Mouse (Mus musculus) left cerebral cortex, postnatal 25 days (tissue): ENCODE measurements around the gene Zfp788. TPM values are rescaled to one million over a fixed set of nuclear protein-coding genes. Genes with fewer than 3 reads are reported as not detected.
"Not testable (repeated sequence)": the region's sequence is repeated elsewhere in the genome, so short reads cannot be mapped to it uniquely, and the experiment has no call there.

Experiments used
- DNase-seq, 2 experiments: peaks; one replicate each; pipeline ENCODE4 v3.0.0; 2022; ENCODE audit warnings: low spot score in 2 of 2, mixed read lengths in 1 of 2
- intact Hi-C: fragments of 180-260 bp; cut with DNase I; formaldehyde crosslinking; loops from one replicate; pipeline ENCODE4 v1.15.1; 2025
- total RNA-seq, 2 experiments: library from RNA; stranded (reverse); gene quantifications; 2 replicates each; pipeline ENCODE4 v1.2.3; 2021

Gene Zfp788
- 10 to 100 TPM; 36.4 to 38.1 TPM for total RNA-seq

DNA sequence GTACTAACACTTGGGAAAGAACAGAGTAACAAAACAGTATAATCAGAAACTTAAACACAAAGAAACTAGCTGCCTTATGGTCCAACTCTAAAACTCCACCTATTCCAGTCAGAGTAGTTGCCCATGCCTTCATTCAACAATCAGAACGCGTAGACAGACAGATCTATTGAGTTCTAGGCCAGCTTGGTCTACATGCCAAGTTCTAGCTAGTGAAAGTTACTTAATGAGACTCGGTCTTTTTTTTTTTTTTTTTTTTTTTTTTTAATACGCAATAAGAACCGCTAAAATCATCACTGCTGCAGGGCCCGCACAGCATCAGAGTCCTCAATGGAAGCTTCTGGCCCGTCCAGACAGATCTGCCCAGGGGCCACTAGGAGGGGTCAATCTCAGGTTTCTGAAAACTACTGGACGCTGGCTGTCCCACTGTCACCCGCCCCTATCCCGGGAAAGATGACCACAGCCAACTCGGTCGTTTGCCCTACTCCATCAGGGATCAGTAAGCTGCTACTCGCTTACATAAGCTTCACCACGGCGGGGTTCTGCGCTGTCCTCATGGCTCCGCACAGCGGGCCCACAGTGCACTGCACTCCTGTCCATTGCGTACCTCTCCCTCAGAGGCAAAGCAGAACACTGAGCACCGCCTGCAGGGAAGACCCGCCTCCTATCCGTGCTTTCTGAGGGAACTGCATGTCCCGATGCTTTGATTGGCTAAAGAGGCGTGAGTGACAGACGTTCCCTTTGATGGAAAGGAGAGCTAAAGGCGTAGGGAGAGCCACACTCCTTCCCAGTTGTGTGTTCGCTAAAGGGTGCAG is at the start of gene Zfp788:
TSS of gene Zfp788 (plus strand) at position 795 of the 812 bp plus-strand sequence.
- peak; percentile 94 to 99 for DNase-seq
- intact Hi-C loops: loop anchor here (2.0 to 10.0 kb wide), 3 partner anchors 34 to 238 kb away; partner anchors contain the start of genes 2610021A01Rik, AI987944, AW146154 and Gm20449

DNA sequence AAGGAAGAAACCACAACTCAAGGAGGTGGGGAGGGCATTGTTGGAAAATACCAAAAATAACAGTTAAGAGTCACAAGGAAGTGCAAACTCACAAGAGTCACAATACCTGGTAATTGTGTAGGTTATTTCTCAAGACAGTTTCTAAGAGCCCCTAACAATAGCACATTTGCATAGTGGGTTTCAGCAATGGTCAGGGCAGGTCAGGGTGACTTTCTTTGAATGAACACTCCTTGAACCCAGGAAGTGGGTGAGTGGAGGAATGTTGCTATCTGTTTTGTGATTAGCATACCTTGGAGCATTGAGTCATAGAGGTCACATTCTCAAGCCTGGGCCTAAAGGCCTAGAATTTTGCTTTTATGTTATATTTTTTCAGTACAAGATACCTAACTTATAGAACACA is 45.2 kb upstream of the Zfp788 start:
- DNase-seq, intact Hi-C loops: not testable (repeated sequence)

DNA sequence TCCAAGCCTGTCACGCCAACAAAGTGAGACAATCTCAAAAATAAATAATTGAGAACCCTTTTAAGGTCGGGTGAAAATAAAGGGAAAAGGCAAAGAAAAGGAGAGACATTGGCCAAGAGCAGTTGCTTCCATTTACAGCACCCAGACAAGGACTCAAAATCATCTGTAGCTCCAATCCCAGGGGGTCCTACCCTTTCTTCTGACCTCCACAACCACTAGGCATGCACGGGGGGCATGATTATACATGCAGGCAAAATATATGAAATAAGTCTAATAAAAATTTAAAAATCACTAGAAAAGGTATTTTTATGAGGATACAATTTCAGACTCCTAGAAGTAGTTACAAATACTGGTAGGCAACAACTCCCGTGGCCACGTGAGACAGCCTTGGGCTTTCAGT is 34.4 kb upstream of the Zfp788 start:
- intact Hi-C loops: loop anchor here (2.0 to 5.0 kb wide), 2 partner anchors 34 to 206 kb away; partner anchors contain the start of genes AI987944 and Zfp788

GRCm38 (mm10) chr7:41599034-41599813 is 33.8 kb upstream of the Zfp788 start, which contains the start of gene 2610021A01Rik:
TSS of gene 2610021A01Rik (plus strand) at chr7:41599230.
- DNase-seq: peak; percentile 94 to 97
- intact Hi-C loops: loop anchor here (2.0 to 5.0 kb wide), 2 partner anchors 34 to 207 kb away; partner anchors contain the start of genes AI987944 and Zfp788

More for the DNA sequence above, 34.4 kb upstream of the Zfp788 start:
- DNase-seq: no peak

- intact Hi-C loops: loop anchor here (2.0 to 5.0 kb wide), 2 partner anchors 33 to 208 kb away; partner anchors contain the start of genes AI987944 and Zfp788
- DNase-seq: peak in 1 of 2 experiments; percentile 11
These were observed 33.0 kb upstream of the Zfp788 start for GRCm38 (mm10) chr7:41599932-41600548.

- DNase-seq: no peak
- intact Hi-C loops: no loop called here
These were observed 21.3 kb upstream of the Zfp788 start for GRCm38 (mm10) chr7:41611654-41612053.

- DNase-seq, intact Hi-C loops: not testable (repeated sequence)
These were observed 16.8 kb upstream of the Zfp788 start for GRCm38 (mm10) chr7:41616241-41616640.

- intact Hi-C loops: loop anchor here (2.0 to 10.0 kb wide), 3 partner anchors 35 to 239 kb away; partner anchors contain the start of genes 2610021A01Rik, AI987944, AW146154 and Gm20449
- DNase-seq: peak; percentile 95 to 98
These were observed 400 bp downstream of the Zfp788 start for GRCm38 (mm10) chr7:41633221-41633984.

GRCm38 (mm10) chr7:41674326-41674725 is 41.3 kb downstream of the Zfp788 start:
- intact Hi-C loops, DNase-seq: not testable (repeated sequence)

Other genes starting within 250 kb of the Zfp788 start
- gene AI987944, start 239.8 kb upstream of the Zfp788 start, total RNA-seq: 10 to 100 TPM in 1 of 2 experiments, 1 to 10 TPM in 1; 8.7 to 11.6 TPM
- gene Vmn2r57, start 184.5 kb upstream of the Zfp788 start, total RNA-seq: under 1 TPM; 0.34 to 0.41 TPM
- under 1 TPM; 0.18 to 0.27 TPM for gene Gm20449, start 133.8 kb upstream of the Zfp788 start, total RNA-seq
- gene AW146154, start 133.3 kb upstream of the Zfp788 start, total RNA-seq: 1 to 10 TPM; 8.3 TPM
- not detected for gene Gm6871, start 59.5 kb upstream of the Zfp788 start, total RNA-seq
- gene 2610021A01Rik, start 34.0 kb upstream of the Zfp788 start, total RNA-seq: 10 to 100 TPM; 32.9 to 33.3 TPM
- not detected for gene Vmn2r58, start 239.5 kb downstream of the Zfp788 start, total RNA-seq